Mouse (Mus musculus) heart, postnatal 0 days (tissue): ENCODE data around the gene Gps2.

Experiments used
- CTCF ChIP-seq: IDR thresholded peaks from 2 replicates; pipeline ENCODE4 v1.5.1; 2016; ENCODE audit warnings: antibody characterized with exemption, control low read depth, low read depth
- EP300 ChIP-seq: IDR thresholded peaks from 2 replicates; pipeline ENCODE4 v1.6.1; 2016; ENCODE audit warnings: antibody characterized with exemption, low read depth

- TF ChIP-seq CTCF = no peak
- no peak for TF ChIP-seq EP300
These were observed 4.4 kb downstream of the Gps2 start for GRCm38 (mm10) chr11:69918118-69918517.
